Mouse (Mus musculus) layer of hippocampus, adult 2 months (tissue): ENCODE data around the gene Olfr1260. TPM values are rescaled to one million over a fixed set of nuclear protein-coding genes. Genes with fewer than 3 reads are reported as not detected.

Experiments
- DNase-seq, 2 experiments: peaks; one replicate each; pipeline ENCODE4 v3.0.0; 2022; ENCODE audit warnings: low spot score in 2 of 2
- H3K27ac ChIP-seq: fragments of 200-600 bp; 2 replicates; pipeline ENCODE4 v1.8.1; 2022
- H3K4me3 ChIP-seq: fragments of 200-600 bp; 2 replicates; pipeline ENCODE4 v1.8.1; 2022; ENCODE audit warnings: mild to moderate bottlenecking
- CTCF ChIP-seq: fragments of 200-600 bp; conservative IDR thresholded peaks from 2 replicates; pipeline ENCODE4 v1.8.1; 2022; ENCODE audit warnings: antibody characterized with exemption, mild to moderate bottlenecking, moderate library complexity
- long read RNA-seq, 2 experiments: library from polyadenylated mRNA; stranded (forward); transcript quantifications; one replicate each; pipeline ENCODE4 v2.0.0; 2021; ENCODE audit warnings: borderline mapping rate in 2 of 2
- total RNA-seq, 2 experiments: library from RNA; stranded (reverse); gene quantifications; 2 replicates each; pipeline ENCODE4 v1.2.3; 2021

The Olfr1260 gene
- total RNA-seq = not detected
- long read RNA-seq, experiment 1 = 0 reads
- long read RNA-seq, experiment 2 = 0 reads

DNA sequence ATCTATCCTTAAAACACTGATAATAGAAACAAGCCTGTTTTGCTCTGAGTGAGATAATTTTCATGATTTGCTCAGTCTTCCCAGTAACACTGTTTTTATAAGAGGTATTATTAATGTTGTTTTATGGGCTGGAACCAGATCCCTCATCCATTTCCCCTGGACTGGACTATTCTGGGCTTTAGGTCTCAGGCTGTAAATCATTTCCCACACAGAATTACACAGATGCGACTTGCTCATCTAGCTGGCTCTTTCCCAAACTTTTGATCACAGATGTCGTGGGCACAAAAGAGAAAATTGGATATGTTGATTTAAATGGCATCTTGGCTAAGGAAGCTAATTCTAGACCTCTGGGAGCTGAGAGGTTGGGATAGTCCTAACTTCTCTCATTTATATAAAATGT is at the start of gene Olfr1260:
Olfr1260 (plus strand) TSS at position 157 of the 400 bp plus-strand sequence.
- H3K27ac ChIP-seq = no peak within 1 kb of the TSS
- H3K4me3 ChIP-seq = no peak within 1 kb of the TSS
- peak; percentile 14 to 44 for DNase-seq
- TF ChIP-seq CTCF = no peak

GRCm38 (mm10) chr2:89927009-89927408 is 47.1 kb upstream of the Olfr1260 start, which contains the start of gene Olfr1258:
Gene Olfr1258 (plus strand): TSS chr2:89927309.
- no peak for DNase-seq
- H3K4me3 ChIP-seq = no peak within 1 kb of the TSS
- H3K27ac ChIP-seq = no peak within 1 kb of the TSS
- no peak for TF ChIP-seq CTCF

GRCm38 (mm10) chr2:89948564-89948963 is 25.6 kb upstream of the Olfr1260 start, which contains the start of gene Olfr1259:
Gene Olfr1259 (minus strand): TSS chr2:89948664.
- Histone ChIP-seq H3K4me3 (no peak within 1 kb of the TSS), H3K27ac (no peak within 1 kb of the TSS)
- TF ChIP-seq CTCF = no peak
- no peak for DNase-seq

DNA sequence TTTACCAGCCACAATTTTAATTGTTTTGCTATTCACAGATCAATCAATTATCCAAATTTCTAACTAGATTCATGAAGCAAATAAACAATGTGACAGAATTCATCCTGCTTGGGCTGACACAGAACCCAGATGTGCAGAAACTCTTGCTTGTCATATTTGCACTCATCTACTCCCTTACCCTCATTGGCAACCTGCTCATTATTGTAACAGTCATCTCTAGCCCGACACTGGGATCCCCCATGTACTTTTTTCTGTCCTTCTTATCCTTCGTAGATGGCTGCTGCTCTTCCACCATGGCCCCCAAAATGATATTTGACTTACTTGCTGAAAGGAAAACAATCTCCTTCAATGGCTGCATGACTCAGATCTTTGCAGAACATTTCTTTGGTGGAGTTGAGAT is 3.6 kb downstream of the Olfr1260 start:
- H3K27ac ChIP-seq = no peak overlapping the region
- TF ChIP-seq CTCF = no peak
- H3K4me3 ChIP-seq = no peak overlapping the region
- no peak for DNase-seq

- no peak for TF ChIP-seq CTCF
- Histone ChIP-seq H3K27ac (no peak within 1 kb of the TSS), H3K4me3 (no peak within 1 kb of the TSS)
- DNase-seq = no peak
Observed at GRCm38 (mm10) chr2:89990921-89991320, 16.8 kb downstream of the Olfr1260 start, which contains the start of gene Olfr1261. Gene Olfr1261 (plus strand): TSS chr2:89991221.

- H3K27ac ChIP-seq = no peak within 1 kb of the TSS
- H3K4me3 ChIP-seq = no peak within 1 kb of the TSS
- TF ChIP-seq CTCF = no peak
- no peak for DNase-seq
Observed at GRCm38 (mm10) chr2:89999845-90000244, 25.7 kb downstream of the Olfr1260 start, which contains the start of gene Olfr1262. Gene Olfr1262 (plus strand): TSS chr2:90000145.

GRCm38 (mm10) chr2:90011831-90012230 is 37.7 kb downstream of the Olfr1260 start, which contains the start of gene Olfr1263:
Gene Olfr1263 (plus strand): TSS chr2:90012131.
- DNase-seq = no peak
- no peak for TF ChIP-seq CTCF
- Histone ChIP-seq H3K27ac (no peak within 1 kb of the TSS), H3K4me3 (no peak within 1 kb of the TSS)

- H3K4me3 ChIP-seq = no peak within 1 kb of the TSS
- no peak for DNase-seq
- no peak for TF ChIP-seq CTCF
- H3K27ac ChIP-seq = no peak within 1 kb of the TSS
Observed at GRCm38 (mm10) chr2:90025477-90025876, 51.3 kb downstream of the Olfr1260 start, which contains the start of gene Olfr1264. Gene Olfr1264 (minus strand): TSS chr2:90025577.

Other genes starting within 250 kb of the Olfr1260 start
- gene Olfr1252, start 249.3 kb upstream of the Olfr1260 start, total RNA-seq = not detected
- not detected for gene Olfr1253, start 217.2 kb upstream of the Olfr1260 start, total RNA-seq
- not detected for gene Olfr1254, start 180.7 kb upstream of the Olfr1260 start, total RNA-seq
- not detected for gene Olfr1255, start 162.3 kb upstream of the Olfr1260 start, total RNA-seq
- gene Olfr1256, start 132.8 kb upstream of the Olfr1260 start, total RNA-seq = not detected
- not detected for gene Olfr48, start 126.1 kb upstream of the Olfr1260 start, total RNA-seq
- gene Olfr1257, start 95.9 kb upstream of the Olfr1260 start, total RNA-seq = not detected
- gene Olfr1258, start 47.0 kb upstream of the Olfr1260 start, total RNA-seq = not detected
- gene Olfr1259, start 25.7 kb upstream of the Olfr1260 start, total RNA-seq = not detected
- not detected for gene Olfr1261, start 16.9 kb downstream of the Olfr1260 start, total RNA-seq
- gene Olfr1262, start 25.8 kb downstream of the Olfr1260 start, total RNA-seq = not detected
- not detected for gene Olfr1263, start 37.8 kb downstream of the Olfr1260 start, total RNA-seq
- not detected for gene Olfr1264, start 51.2 kb downstream of the Olfr1260 start, total RNA-seq
- not detected for gene Olfr1265, start 61.0 kb downstream of the Olfr1260 start, total RNA-seq
- gene Olfr140, start 89.3 kb downstream of the Olfr1260 start, total RNA-seq = not detected
- not detected for gene Olfr1269, start 147.1 kb downstream of the Olfr1260 start, total RNA-seq
- not detected for gene Olfr32, start 168.0 kb downstream of the Olfr1260 start, total RNA-seq
- not detected for gene Olfr1270, start 178.8 kb downstream of the Olfr1260 start, total RNA-seq